Mouse (Mus musculus) heart, postnatal 4 days (tissue): ENCODE results near the gene Prrg4. TPM values are rescaled to one million over a fixed set of nuclear protein-coding genes. Genes with fewer than 3 reads are reported as not detected.
"Not testable (repeated sequence)": the region's sequence is repeated elsewhere in the genome, so short reads cannot be mapped to it uniquely, and the experiment has no call there.

Experiments used
- DNase-seq: peaks from one replicate; pipeline ENCODE4 v3.0.0; 2021
- total RNA-seq, 2 experiments: library from RNA; stranded (reverse); gene quantifications; 2 replicates each; pipeline ENCODE4 v1.2.3; 2021

The Prrg4 gene
- total RNA-seq, 2 experiments from 2014 or later = 2.8 to 3.3 TPM

GRCm38 (mm10) chr2:104841736-104842135 is 7.9 kb downstream of the Prrg4 start:
- DNase-seq = no peak

GRCm38 (mm10) chr2:104840974-104841373 is 8.7 kb downstream of the Prrg4 start:
- no peak for DNase-seq

GRCm38 (mm10) chr2:104832486-104832885 is 17.2 kb downstream of the Prrg4 start:
- no peak for DNase-seq

- DNase-seq = no peak
Observed at GRCm38 (mm10) chr2:104826191-104826590, 23.5 kb downstream of the Prrg4 start.

- not testable (repeated sequence) for DNase-seq
Observed at GRCm38 (mm10) chr2:104818763-104819162, 30.9 kb downstream of the Prrg4 start.

- DNase-seq = no peak
Observed at GRCm38 (mm10) chr2:104817555-104818330, 31.9 kb downstream of the Prrg4 start.

- peak; percentile 94 for DNase-seq
Observed at GRCm38 (mm10) chr2:104816866-104817439, 32.7 kb downstream of the Prrg4 start.

GRCm38 (mm10) chr2:104816371-104816827 is 33.3 kb downstream of the Prrg4 start, which contains the start of gene Qser1:
Gene Qser1, minus strand, starts transcription at chr2:104816760.
- DNase-seq = no peak

- peak; percentile 46 for DNase-seq
Observed at GRCm38 (mm10) chr2:104815561-104816370, 33.9 kb downstream of the Prrg4 start.

GRCm38 (mm10) chr2:104814181-104814951 is 35.3 kb downstream of the Prrg4 start:
- DNase-seq = no peak

- no peak for DNase-seq
Observed at GRCm38 (mm10) chr2:104805435-104805834, 44.2 kb downstream of the Prrg4 start.

Other genes starting within 250 kb of the Prrg4 start
- 10 to 100 TPM in 1 of 2 experiments, 1 to 10 TPM in 1; 7.3 to 10.3 TPM for gene Tcp11l1, start 137.7 kb downstream of the Prrg4 start, total RNA-seq
- not detected for gene Pin1rt1, start 133.5 kb downstream of the Prrg4 start, total RNA-seq
- 1 to 10 TPM; 2.7 to 2.8 TPM for gene Depdc7, start 107.0 kb downstream of the Prrg4 start, total RNA-seq
- 10 to 100 TPM; 30.7 to 30.8 TPM for gene Qser1, start 33.1 kb downstream of the Prrg4 start, total RNA-seq
- gene Ccdc73, start 17.9 kb upstream of the Prrg4 start, total RNA-seq = 1 to 10 TPM; 3.7 to 3.8 TPM
- gene Eif3m, start 167.2 kb upstream of the Prrg4 start, total RNA-seq = 100 to 1,000 TPM; 145 to 152 TPM
- not detected for gene Gm11060, start 242.1 kb upstream of the Prrg4 start, total RNA-seq